Mouse (Mus musculus) Patski (cell line): Measurements from ENCODE around the gene Sirt3. TPM values are rescaled to one million over a fixed set of nuclear protein-coding genes. Genes with fewer than 3 reads are reported as not detected.

Experiments
- ATAC-seq: fragments of 100-300 bp; one replicate; pipeline ENCODE4 v1.8.0; 2021
- CTCF ChIA-PET: fragments of 350-600 bp; sonication (Branson Sonifier 250); formaldehyde crosslinking; loops from one replicate; lab custom pipeline; 2022; ENCODE audit warnings: inconsistent platforms; lab: Charles Lee
- POLR2A ChIA-PET: fragments of 350-600 bp; sonication (Branson Sonifier 250); formaldehyde crosslinking; loops from one replicate; lab custom pipeline; 2022; ENCODE audit warnings: antibody characterized with exemption, inconsistent platforms; lab: Charles Lee
- DNase-seq: peaks from one replicate; pipeline ENCODE4 v3.0.0-alpha.2; 2011; ENCODE audit warnings: low read depth, low spot score
- H3K27me3 ChIP-seq: fragments of 371-371 bp; one replicate; pipeline ENCODE4 v1.5.1; 2021
- CTCF ChIP-seq: fragments of 100-300 bp; IDR thresholded peaks from one replicate; pipeline ENCODE4 v1.5.1; 2021
- in situ Hi-C: fragments of 300-500 bp; cut with MboI; formaldehyde crosslinking; loops from 3 replicates; pipeline ENCODE4 v1.11.1; 2018; ENCODE audit warnings: low pct_unique_long_range_greater_than_20kb, mixed read lengths
- polyA plus RNA-seq: library from polyadenylated mRNA; unstranded; gene quantifications from one replicate; pipeline ENCODE4 v1.2.3, GENCODE M21; 2021

Gene Sirt3
- polyA plus RNA-seq, 1 experiment from 2014 or later, result 48.3 TPM

- CTCF ChIA-PET, result no interaction called here
- no peak for DNase-seq
- no peak for ATAC-seq
- no peak for TF ChIP-seq CTCF
- H3K27me3 ChIP-seq, result no peaks in the 10 kb centered on the region
- POLR2A ChIA-PET, result interaction anchor here (1.2 kb wide), 1 partner anchor 23 kb away, joined by 3 read pairs; no protein-coding TSS in a partner anchor
- in situ Hi-C loops, result no loop called here
Observed at GRCm38 (mm10) chr7:140874224-140874623, 7.9 kb downstream of the Sirt3 start.

GRCm38 (mm10) chr7:140864761-140865160 lies 17.3 kb downstream of the Sirt3 start:
- CTCF ChIA-PET, result interaction anchor here (1.4 kb wide), 1 partner anchor 32 kb away, joined by 3 read pairs; no protein-coding TSS in a partner anchor
- TF ChIP-seq CTCF, result no peak
- no peak for DNase-seq
- H3K27me3 ChIP-seq, result no peaks in the 10 kb centered on the region
- in situ Hi-C loops, result no loop called here
- POLR2A ChIA-PET, result interaction anchor here (1.6 kb wide), 1 partner anchor 16 kb away, joined by 3 read pairs; no protein-coding TSS in a partner anchor
- ATAC-seq, result no peak

- no peaks in the 10 kb centered on the region for H3K27me3 ChIP-seq
- CTCF ChIA-PET, result interaction anchor here (1.5 to 4.5 kb wide), 2 partner anchors 11 to 20 kb away, joined by 4 to 22 read pairs; no protein-coding TSS in a partner anchor
- ATAC-seq, result no peak
- in situ Hi-C loops, result no loop called here
- no peak for TF ChIP-seq CTCF
- DNase-seq, result no peak
- POLR2A ChIA-PET, result no interaction called here
Observed at GRCm38 (mm10) chr7:140860728-140861127, 21.4 kb downstream of the Sirt3 start.

- CTCF ChIA-PET, result interaction anchor here (1.5 to 4.5 kb wide), 2 partner anchors 11 to 21 kb away, joined by 4 to 22 read pairs; no protein-coding TSS in a partner anchor
- in situ Hi-C loops, result no loop called here
- ATAC-seq, result no peak
Observed at GRCm38 (mm10) chr7:140859997-140860396, 22.1 kb downstream of the Sirt3 start.

GRCm38 (mm10) chr7:140858746-140859145 lies 23.4 kb downstream of the Sirt3 start:
- POLR2A ChIA-PET, result interaction anchor here (1.6 kb wide), 1 partner anchor 10 kb away, joined by 5 read pairs; no protein-coding TSS in a partner anchor
- no peaks in the 10 kb centered on the region for H3K27me3 ChIP-seq
- CTCF ChIA-PET, result interaction anchor here (1.5 to 4.5 kb wide), 2 partner anchors 13 to 27 kb away, joined by 3 to 22 read pairs; no protein-coding TSS in a partner anchor
- in situ Hi-C loops, result no loop called here
- DNase-seq (no peak), ATAC-seq (no peak)
- TF ChIP-seq CTCF, result no peak

More at GRCm38 (mm10) chr7:140859997-140860396, 22.1 kb downstream of the Sirt3 start:
- POLR2A ChIA-PET, result interaction anchor here (1.6 kb wide), 1 partner anchor 8 kb away, joined by 5 read pairs; no protein-coding TSS in a partner anchor
- TF ChIP-seq CTCF, result no peak
- no peaks in the 10 kb centered on the region for H3K27me3 ChIP-seq
- no peak for DNase-seq

GRCm38 (mm10) chr7:140857550-140858505 lies 24.3 kb downstream of the Sirt3 start, which contains the start of gene Bet1l:
TSS of gene Bet1l (minus strand) at chr7:140857577.
- no peaks in the 10 kb centered on the region for H3K27me3 ChIP-seq
- no peak for TF ChIP-seq CTCF
- ChIA-PET POLR2A (interaction anchor here (1.0 to 2.3 kb wide), 3 partner anchors 10 to 24 kb away, joined by 3 to 10 read pairs (median 6); partner anchors contain the start of genes Odf3, Psmd13 and Sirt3), CTCF (interaction anchor here (1.2 to 4.5 kb wide), 4 partner anchors 14 to 45 kb away, joined by 3 to 22 read pairs (median 3); no protein-coding TSS in a partner anchor)
- in situ Hi-C loops, result no loop called here
- DNase-seq (no peak), ATAC-seq (peak; percentile 2)

GRCm38 (mm10) chr7:140856785-140857549 lies 25.1 kb downstream of the Sirt3 start, which contains the start of gene Ric8a:
TSS of gene Ric8a (plus strand) at chr7:140856957.
- ChIA-PET CTCF (interaction anchor here (1.2 to 1.4 kb wide), 2 partner anchors 15 to 46 kb away, joined by 3 read pairs; no protein-coding TSS in a partner anchor), POLR2A (interaction anchor here (1.0 to 2.3 kb wide), 3 partner anchors 9 to 24 kb away, joined by 3 to 10 read pairs (median 6); partner anchors contain the start of genes Odf3, Psmd13 and Sirt3)
- H3K27me3 ChIP-seq, result no peaks in the 10 kb centered on the region
- TF ChIP-seq CTCF, result no peak
- in situ Hi-C loops, result no loop called here
- DNase-seq (no peak), ATAC-seq (peak; percentile 72)

GRCm38 (mm10) chr7:140855860-140856784 lies 26.0 kb downstream of the Sirt3 start, which contains the start of gene Gm45785:
TSS of gene Gm45785 (minus strand) at chr7:140856331.
- CTCF ChIA-PET, result interaction anchor here (1.2 to 1.4 kb wide), 2 partner anchors 16 to 47 kb away, joined by 3 read pairs; no protein-coding TSS in a partner anchor
- no peak for TF ChIP-seq CTCF
- in situ Hi-C loops, result no loop called here
- POLR2A ChIA-PET, result interaction anchor here (0.7 to 2.3 kb wide), 2 partner anchors 14 to 25 kb away, joined by 3 to 10 read pairs; partner anchors contain the start of genes Psmd13 and Sirt3
- ATAC-seq, result peak; percentile 84
- no peaks in the 10 kb centered on the region for H3K27me3 ChIP-seq
- peak; percentile 80 for DNase-seq
